Mouse (Mus musculus) right cerebral cortex, postnatal 36 days (tissue): ENCODE measurements at regions not wholly inside any gene's neighbourhood (a gene's known extent, or its start where the extent isn't known, plus 50 kb on each side); places are given as distances from the start of the nearest gene placed in this dataset.

Source experiments
- DNase-seq, 2 experiments: peaks; one replicate each; pipeline ENCODE4 v3.0.0; 2022; ENCODE audit warnings: low spot score in 2 of 2, mixed read lengths in 1 of 2

DNA sequence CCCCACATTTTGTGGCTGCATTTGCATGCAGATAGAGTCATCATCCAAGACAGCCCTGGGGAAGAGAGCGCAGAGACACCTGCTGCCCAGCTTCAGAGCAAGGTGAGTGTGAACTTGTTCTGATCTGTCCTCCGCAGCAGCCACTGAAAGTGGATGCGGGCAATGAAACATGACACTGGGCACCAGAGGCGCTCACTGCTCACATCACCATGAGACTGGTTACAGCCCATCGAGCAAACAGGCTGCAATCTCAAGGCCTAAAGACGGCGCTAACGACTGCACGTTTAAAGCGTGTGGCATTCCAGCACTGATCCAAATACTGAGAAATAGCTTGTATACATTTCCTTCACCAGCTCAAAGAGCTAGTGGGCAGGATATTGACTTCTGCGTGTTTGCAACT, 65.8 kb downstream of the Barhl2 start:
- no peak for DNase-seq

DNA sequence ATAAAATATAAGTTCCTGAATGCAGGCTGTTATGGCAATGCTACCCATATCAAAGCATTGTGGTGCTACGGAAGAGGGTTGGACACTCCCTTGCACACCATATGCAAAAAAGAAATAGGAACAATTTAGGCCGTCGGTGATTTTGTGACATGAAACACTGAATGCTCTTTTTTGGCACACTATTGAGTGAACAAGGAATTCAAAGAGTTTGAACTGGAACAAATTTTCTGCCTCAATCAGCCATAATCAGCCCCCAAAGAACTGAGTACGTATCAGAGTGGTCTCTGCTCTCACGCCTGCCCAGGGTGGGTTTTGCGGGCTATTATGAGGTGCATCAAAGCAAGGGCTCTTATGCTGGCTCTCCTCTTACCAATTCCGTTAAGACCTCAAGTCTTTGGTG, 71.3 kb downstream of the Barhl2 start:
- DNase-seq = no peak

DNA sequence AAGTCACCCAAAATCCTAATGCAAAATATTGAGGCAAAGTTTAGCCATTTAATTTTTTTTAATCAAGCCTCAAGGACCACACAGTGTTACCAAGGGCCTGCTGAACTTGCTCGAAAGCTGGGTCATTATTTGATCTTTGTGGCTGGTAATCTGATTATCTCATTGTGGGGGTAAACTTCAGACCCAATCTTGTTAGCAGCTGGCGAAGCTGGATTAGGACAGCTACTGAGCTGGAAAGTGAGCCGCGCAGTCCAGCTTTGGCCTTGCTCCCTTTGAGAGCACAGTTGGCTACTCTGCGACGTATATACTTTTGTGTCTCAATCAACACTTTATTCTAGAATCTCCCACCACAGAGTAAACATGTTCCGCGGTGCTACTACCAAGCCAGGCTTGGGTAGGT, 72.1 kb downstream of the Barhl2 start:
- DNase-seq = no peak

DNA sequence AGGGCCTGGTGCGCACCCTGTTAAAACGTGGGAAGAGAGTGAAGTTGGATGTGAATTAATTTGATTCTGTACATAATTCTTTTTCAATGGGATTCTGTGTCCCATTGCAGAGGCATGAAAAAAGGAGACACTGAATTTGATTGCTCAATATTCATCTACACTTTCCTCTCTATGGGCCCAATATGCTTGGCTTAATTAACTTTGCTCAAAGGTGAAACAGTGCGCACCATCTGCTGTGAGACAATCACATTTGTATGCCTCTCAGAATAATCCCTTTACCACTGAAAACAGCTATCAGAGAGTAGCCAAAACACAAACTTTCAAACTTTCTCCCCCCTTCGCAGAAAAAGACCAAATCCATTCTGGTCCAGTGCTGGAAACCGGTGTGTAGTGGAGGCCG, 72.7 kb downstream of the Barhl2 start:
- no peak for DNase-seq

DNA sequence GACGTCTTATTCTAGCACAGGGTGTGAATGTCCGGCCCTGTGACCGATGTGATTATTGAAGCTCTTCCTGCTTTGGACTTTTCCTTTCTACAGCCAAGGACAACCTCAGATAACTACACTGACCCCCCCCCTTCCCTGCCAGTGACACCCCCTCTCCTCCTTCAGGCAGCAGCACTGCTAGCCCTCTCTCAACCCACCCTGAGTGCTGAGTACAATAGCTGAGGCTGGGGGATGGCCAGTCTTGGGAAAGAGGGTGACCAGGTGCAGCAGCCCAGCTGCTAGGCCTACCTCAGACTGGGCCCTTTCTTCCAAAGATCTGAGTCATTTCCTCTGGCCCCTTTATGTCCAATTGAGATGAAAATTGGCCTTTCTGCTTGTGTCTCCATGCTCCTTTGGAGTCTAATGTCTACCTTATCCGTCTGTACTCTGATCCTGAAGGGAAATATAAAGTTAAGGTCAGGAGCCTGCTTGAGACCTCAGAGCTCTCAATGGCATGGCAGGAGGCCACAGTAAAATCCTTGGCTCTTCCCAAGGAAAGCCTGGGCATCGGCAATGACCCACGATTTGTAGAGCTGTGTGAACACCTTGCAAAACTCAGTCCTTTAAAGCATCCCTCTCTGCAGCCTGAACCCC, 73.7 kb downstream of the Barhl2 start:
- DNase-seq = no peak

DNA sequence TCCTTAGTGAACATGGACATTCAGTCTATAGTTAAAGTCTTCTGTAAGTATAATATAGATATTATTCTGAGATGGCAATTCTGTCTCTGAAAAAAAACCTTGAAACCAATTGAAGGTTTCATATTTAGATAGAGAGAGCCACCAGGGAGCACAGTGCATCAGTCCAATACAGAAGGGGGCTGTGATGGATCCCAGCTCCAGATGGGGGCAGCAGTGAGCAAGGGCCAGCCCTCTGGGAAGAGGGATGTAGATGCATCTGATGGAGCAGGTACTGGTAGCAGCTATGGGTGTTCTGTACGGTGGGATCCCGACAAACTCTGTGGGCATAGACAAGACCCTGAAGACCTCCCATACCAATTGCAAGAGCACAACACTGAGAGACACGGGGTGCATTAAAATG, 76.0 kb downstream of the Barhl2 start:
- no peak for DNase-seq

DNA sequence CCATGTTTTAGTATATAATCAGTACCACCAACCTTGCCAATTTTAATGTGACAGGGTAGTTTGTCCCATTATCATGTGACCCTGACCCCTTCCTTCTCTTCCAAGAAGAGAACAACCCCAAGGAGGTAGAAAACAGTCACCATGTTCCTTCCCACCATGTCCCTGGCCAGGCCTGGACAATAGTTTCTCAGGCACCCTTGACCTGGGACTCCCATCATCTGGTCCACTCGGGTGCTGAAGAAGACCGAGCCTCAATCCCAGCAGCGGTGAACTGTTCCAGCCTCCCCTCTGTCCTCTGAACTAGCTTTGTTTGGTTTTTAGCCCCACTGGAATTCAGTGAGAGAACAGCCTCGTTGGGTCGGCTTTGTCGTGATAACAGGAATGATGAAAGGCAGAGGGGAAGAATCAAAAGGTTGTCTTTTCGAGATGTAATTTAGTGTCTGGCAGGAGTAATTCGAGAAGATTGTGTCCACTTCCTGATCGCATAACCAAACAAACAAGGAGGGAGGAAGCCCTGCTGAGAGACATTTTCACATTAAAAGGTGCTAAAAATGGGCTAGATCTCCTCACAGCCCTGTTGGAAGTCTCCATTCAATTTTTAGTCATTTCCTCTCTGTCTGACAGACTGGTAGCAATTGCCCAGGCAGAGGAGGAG, 77.2 kb downstream of the Barhl2 start:
- DNase-seq = no peak

DNA sequence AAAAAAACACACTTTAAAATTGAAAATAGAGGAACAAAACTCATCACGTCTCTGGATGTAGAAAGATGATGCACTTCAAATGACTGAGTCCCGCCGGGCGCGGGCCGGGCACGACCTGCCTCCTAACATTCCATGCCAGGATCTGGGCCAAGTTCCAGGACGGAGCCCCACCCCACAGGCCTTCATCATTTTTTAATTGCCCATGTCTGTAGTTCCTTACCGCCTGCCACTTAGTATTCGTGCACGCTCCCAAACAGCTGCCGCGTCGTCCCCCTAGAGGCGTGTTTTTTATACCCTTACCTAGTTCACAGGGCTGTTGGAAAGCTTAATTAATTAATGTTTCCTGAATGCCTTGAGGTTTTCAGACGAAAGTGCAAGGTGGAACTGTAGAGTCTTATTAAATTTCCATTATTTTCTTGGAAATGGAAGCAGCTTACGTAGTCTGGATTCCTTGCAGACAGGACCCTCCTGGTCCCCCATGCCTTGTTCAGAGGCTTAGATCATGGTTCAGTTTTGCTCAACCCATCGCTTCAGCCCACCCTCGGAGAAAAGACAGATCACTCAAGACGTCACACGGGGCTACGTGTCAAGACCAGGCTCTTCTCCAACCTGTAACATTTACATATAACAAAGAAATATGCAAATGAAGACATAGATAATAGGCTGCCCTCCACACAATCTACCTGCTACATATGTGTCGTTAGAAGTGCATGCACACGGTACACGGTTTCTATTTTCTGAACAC, 81.0 kb downstream of the Barhl2 start:
- DNase-seq = no peak

DNA sequence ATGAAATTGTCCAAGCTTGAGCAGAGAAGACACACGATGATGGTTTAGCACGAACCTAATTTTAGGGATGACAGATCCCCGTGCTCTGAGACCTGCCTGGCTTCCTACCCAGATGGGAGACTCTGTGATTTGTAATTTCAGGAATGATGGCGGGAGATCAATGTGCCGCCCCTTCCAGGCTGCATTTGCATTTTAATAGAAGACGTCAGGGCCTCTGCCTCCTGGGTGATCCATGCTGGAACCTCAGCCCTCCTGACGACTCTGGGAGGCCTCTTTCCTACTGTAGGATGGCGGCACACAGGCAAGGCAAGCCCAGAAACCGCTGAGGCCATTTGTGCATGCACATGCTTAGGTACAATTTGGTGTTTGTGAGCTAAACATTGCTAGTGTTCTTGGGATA, 90.1 kb downstream of the Barhl2 start:
- DNase-seq = no peak

DNA sequence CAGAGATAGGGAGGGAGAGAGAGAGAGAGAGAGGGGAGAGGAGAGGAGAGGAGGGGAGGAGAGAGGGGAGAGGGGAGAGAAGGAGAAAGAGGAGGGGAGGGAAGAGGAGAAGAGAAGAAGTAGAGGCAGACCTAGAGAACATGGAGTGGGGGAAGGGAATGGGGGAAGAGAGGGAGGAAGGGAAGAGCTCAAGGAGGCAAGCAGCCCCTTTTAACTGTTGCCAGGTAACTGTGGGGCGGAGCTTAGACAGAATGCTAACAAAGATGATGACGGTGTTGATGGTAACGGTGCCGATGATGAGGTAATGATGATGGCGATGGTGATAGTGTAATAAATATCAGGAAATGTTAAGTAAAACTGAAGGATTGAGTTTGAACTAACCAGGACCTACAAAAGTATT, 90.7 kb downstream of the Barhl2 start:
- DNase-seq = no peak

DNA sequence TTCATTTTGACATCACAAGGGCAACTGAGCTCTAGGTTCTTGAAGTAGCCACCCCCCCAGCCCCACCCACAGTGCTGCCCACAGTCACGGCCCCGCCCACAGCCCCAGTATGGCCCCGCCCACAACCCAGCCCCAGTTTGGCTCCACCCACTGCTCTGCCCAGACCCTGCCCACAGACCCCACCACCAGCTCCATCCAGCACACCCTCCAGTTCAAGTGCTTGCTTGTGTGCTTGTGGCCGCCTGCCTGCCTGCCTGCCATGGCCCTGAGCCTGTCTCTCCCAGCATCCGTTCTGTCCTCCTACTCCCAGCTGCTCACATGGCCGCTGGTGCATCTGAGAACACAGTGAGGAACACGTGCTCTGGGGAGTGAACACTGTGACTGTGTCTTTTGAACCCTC, 92.0 kb downstream of the Barhl2 start:
- DNase-seq = no peak

DNA sequence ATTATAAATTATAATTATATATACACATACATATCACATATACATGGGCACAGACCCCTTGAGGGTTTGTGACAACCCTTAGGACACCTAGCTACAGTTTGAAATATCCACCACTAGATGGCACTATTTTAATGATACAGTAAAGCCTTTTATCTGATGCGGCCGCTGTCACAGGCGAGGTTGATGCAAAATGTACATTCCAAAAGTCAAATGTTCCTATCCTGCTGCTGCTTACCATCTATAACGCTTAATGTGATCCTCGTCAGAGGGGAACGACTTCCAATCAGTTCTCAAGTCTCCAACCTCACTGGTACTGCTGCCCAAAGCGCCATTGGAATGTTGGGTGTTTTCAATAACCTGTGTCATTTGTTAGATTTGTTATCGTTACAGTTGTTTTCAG, 92.9 kb downstream of the Barhl2 start:
- no peak for DNase-seq

DNA sequence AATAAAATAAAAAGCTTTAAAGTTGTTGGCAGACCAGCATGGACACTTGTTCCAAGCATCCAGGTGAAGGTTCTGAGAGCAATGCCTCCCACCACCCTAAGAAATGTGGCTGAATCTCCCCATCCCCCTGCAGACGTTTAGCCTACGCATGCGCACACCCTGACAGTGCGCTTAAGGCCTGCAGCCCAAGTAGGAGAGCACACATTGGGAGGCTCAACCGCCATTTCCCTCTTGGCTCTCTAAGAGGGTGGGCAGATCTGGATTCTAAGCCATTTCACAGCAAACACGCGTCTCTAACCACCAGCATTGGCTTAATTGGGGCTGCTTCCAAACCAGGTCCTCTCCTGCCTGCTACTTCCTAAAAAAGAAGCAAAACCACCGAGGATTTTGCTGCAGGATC, 106.6 kb downstream of the Barhl2 start:
- no peak for DNase-seq

DNA sequence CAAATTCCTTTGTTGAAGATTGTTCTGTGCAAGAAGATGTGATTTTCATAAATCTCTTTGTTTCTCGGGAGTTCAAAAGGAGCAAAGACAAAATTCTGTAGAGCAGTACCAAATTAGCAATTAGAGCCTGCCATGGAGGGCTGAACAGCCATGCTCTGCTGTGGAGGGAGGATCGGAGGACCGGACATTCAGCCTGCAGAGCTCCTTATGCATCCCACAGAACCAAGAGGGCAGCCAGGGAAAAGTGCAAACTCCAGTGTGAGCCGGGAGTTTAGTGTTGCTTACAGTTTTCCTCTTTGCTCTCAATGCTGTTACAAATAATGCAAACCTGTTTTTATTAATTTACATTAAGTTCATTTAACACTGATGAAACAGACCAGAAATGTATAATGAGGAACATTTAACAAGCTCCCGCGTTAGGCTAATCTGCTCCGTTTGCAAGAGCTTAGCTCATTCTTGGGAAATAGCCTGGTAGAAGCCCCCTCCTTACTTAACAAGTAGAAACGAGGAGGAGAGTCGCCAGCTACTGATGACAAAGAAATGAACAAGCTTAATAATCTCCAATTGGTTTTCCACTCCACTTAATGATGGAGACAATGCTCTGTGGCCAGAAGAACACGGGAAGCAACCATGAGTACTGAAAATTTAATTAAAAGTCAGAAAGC, 108.0 kb downstream of the Barhl2 start:
- no peak for DNase-seq

DNA sequence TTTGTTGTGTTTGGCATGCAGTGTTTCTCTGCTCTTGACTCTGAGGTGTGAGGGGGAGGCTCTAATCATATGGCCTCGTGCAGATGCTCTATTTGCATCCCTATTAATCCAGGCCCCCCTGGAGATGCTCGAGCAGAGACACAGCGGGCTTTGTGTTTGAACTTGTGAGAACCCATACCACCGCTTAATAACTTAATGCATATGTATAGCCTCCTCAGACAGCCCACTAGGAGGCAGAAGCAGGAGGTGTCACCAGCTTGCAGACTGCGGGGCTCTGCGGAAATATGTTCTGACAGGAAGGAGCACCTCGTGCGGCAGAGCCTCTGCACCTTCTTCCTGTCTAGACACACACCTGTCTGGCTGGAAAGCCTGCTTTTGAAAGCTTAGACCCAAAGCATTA, 113.7 kb downstream of the Barhl2 start:
- DNase-seq = no peak

DNA sequence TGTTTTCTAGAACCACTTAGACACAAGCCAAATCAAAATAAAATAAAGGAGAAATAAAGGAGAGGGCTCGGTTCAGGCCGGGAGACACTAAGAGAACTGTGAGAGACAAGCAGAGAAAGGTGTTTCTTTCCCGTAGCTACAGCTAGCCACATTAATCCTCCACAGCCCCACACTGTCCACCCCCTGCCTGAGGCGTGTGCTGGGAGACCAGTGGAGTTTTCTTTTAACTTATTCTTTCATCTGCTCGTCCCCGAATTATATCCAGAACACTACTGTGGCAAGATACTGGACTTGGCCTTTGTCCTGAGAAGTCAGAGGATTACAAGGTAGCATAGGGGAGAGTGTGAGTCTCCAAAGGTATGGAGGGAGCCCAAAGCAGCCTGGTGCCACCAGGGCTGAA, 114.4 kb downstream of the Barhl2 start:
- DNase-seq = no peak

DNA sequence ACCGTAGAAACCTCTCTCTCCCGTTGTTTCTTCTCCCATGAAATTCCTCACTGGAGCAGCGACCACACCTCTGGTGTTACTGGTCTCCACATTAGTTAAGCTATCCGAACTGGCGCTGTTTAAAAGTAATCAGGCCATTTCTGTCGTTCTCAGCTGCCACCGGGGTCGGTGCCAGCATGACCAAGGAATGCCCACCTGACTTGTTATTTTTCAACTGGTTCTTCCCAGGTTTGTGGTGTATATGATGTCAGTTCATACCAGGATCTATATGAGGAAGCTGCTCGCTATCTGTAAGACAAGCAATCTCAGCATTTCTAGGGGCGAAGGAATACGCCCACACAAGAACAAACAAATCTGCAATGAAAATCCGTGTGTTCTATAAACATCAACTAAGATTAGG, 116.6 kb downstream of the Barhl2 start:
- no peak for DNase-seq

DNA sequence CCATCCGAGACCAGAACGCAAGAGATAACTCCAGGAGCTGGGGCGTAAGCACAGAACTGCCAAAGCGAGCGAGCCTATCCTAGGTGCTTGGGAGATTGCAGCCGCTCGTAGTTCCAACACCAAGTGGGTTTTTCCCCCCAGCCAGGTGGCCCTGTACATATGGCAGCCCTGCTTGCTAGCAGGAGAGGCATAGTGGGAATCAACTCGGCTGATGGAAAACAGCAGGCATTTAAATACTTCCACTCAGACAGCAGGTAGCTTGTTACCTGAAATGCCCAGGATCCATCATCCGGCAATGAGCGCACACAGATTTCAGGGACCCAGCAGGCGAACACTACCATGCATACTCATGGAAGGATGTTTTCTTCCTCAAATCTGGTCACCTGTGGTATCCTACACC, 122.3 kb downstream of the Barhl2 start:
- DNase-seq = no peak

DNA sequence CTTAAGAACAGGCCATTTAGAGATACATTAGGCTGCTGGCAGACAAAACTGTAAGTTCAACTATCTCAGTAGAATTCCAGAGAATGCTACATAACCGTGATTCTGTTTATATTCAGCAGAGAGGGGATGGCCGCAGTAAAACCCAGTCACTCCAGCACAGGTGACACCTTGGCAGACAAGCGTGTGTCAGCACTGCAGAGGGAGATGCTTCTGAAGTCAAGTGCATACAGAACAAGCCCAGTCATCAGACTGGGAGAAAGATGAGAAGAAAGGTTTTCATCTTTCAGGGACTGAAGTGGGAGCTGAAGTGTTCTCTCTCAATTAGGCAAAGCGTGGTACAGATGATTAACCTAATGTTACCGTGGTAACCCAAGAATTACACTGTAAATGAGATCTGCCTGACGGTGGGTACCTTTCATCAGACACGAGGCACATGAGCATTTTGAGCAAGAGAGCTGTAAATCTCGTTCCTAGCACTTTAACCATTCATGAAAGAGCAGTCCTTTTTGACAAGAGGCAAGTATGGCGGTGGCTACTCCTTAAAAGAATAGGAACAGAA, 130.3 kb downstream of the Barhl2 start:
- DNase-seq = no peak

DNA sequence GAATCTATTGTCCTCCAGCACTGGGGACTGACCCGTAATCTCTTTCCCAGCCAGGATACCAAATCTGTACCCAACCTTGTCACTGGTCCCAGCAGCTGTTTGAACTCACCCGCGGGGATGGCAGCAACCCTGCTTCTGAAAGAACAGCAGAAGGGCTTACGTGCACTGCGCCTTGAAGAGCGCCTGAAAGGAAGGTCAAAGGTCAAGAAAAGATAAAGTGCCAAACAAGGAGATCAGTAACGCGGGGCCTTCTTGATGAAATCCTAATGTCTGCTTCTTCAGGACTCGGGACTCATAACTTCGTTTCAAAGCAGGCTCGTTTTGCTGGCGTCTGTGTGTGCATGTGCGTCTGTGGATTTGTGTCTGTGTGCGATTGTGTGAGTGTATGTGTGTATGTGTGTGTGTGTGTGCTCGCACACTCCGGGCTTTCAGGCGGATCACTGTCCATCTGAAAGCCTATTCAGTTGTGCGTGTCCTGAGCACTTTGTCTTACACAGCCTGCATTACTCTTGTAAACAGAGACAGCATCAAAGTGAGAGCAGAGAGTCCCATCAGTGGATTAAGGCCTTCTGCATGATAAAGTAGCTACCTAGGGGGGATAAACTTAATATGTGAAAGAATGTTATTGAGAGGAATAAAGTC, 135.3 kb downstream of the Barhl2 start:
- no peak for DNase-seq

DNA sequence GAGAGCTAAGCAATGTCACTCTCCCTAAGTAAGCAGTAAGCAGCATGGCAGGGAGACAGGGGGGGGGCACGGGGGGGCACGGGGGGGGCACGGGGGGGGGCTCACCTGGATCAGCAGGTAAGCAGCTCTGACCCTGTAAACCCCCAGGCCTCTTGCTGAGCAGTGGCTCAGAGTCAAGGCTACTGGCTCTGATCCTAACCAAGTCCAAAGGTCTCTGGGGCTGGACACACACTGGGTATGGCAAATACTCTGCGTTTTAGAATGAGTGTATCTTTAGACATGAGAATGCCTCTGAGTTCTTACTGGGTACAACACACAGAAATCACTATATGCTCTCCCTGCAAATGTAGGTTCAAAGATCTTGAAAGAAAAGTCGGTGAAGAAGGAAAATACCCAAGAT, 136.5 kb downstream of the Barhl2 start:
- no peak for DNase-seq

DNA sequence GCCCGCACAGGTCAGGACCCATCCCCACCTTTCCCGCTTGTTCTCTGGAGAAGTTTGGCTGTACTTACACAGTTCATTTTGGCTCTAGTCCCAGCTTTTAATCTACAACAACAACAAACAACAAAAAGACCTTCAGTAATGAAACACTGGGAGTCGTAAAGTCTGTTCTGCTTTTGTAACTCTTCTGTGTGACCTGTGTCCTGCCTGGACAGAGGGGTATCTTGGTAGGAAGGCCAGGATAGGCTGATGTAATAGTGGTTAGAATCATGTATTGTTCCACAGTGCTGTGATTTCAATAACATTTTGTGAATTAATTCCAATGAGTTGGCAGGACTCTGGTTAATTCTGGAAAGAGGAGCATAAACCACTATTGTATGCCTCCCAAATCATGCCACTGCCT, 136.9 kb downstream of the Barhl2 start:
- no peak for DNase-seq
